Comparison of ENCODE assay signal across 8 mouse cellular contexts in the genomic region with DNA sequence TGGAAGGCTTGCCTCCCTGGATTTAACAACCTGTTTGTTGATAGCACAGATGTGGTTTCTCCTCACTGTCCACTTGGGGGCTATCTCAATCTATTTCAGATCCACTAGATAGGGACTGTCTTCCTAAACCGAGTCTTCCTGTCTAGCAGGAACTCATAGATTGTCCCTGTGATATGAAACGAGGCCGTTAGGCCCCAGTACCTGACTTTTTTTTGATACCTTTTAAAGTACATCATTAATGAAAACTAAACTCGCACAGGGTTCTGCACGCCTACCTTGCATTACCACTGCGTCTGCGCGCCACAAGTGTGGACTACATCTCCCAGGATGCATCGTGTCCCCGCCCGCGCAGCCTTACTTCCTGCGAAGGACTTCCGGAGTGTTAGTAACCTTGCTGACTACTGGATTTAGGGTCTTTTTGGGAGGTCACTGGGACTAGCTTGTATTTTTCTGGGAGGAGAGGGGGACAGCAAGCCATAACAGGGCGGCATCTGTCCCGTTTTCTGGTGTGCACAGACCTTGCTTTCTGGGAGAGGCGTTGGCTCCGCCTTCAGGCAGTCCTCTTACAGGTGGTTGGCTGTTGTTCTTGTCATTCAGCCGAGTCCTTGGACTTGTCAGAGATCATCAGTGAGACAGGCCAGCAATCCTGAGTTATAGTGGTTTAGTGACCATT. TPM values are rescaled to one million over a fixed set of nuclear protein-coding genes. Genes with fewer than 3 reads are reported as not detected.
A peak's percentile ranks its signal among the peaks of the same experiment; 100 is the strongest.
DNase-seq lines count a peak whose midpoint lies in the region; ATAC-seq and TF ChIP-seq lines count a peak whose summit lies in the region.

No protein-coding gene starts in this region.

- no peak for TF ChIP-seq CTCF in bone marrow macrophage, adult 2 months (IDR thresholded peaks at IDR 0.05; ENCODE audit: low read depth, low read length)
- no peak for TF ChIP-seq CTCF in embryonic fibroblast, embryonic 13.5 days (IDR thresholded peaks at IDR 0.05; ENCODE audit: borderline replicate concordance, insufficient read depth, low read length)

- H3K4me3 ChIP-seq in bone marrow macrophage, adult 2 months (ENCODE audit: insufficient read depth, low read length): peak overlapping the region; percentile 73
- H3K4me3 ChIP-seq in embryonic fibroblast, embryonic 13.5 days (ENCODE audit: insufficient read depth, low read length): peak overlapping the region; percentile 76
- peak overlapping the region; percentile 70 for H3K4me3 ChIP-seq in heart, embryonic 10.5 days
- H3K4me3 ChIP-seq in kidney, embryonic 15.5 days (replicated peaks): peak overlapping the region; percentile 55

- DNase-seq in A20 (ENCODE audit: low read depth, low spot score): peak; percentile 98
- DNase-seq in heart, embryonic 10.5 days (ENCODE audit: low spot score): peak; percentile 98
- DNase-seq in liver: peak; percentile 90
- DNase-seq in spleen, postnatal 4 days (ENCODE audit: low spot score in 2 of 2): peak; percentile 90 to 93

- no peaks in the 10 kb centered on the region for H3K27me3 ChIP-seq in heart, embryonic 10.5 days (ENCODE audit: insufficient read depth, poor library complexity, severe bottlenecking)
- H3K27me3 ChIP-seq in kidney, embryonic 15.5 days: no peaks in the 10 kb centered on the region

- H3K9me3 ChIP-seq in heart, embryonic 10.5 days: no peaks in the 10 kb centered on the region
- no peaks in the 10 kb centered on the region for H3K9me3 ChIP-seq in kidney, embryonic 15.5 days (replicated peaks)

- peak overlapping the region; percentile 59 for H3K9ac ChIP-seq in kidney, embryonic 15.5 days

- H3K27ac ChIP-seq in bone marrow macrophage, adult 2 months (ENCODE audit: insufficient read depth, low read depth, low read length): peak overlapping the region; percentile 93
- H3K27ac ChIP-seq in embryonic fibroblast, embryonic 13.5 days (ENCODE audit: insufficient read depth, low read length): peak overlapping the region; percentile 92
- peak overlapping the region; percentile 96 for H3K27ac ChIP-seq in heart, embryonic 10.5 days
- peak overlapping the region; percentile 93 for H3K27ac ChIP-seq in kidney, embryonic 15.5 days

- no peak for TF ChIP-seq POLR2A in bone marrow macrophage, adult 2 months (IDR thresholded peaks at IDR 0.05; ENCODE audit: borderline replicate concordance, low read depth, low read length)
- TF ChIP-seq POLR2A in embryonic fibroblast, embryonic 13.5 days (IDR thresholded peaks at IDR 0.05; ENCODE audit: low read depth, low read length): peak; percentile 37; the same call in 1 of the 2 replicates

- H3K36me3 ChIP-seq in heart, embryonic 10.5 days: no peaks in the 10 kb centered on the region
- H3K36me3 ChIP-seq in kidney, embryonic 15.5 days: no peaks in the 10 kb centered on the region

- ATAC-seq in kidney, embryonic 15.5 days (replicated peaks; ENCODE audit: low FRiP score): peak; percentile 100
- peak; percentile 99 for ATAC-seq in monocyte, adult 5-6 weeks (replicated peaks; ENCODE audit: insufficient number of reproducible peaks, low FRiP score, low TSS enrichment, poor library complexity, severe bottlenecking)

- H3K4me2 ChIP-seq in kidney, embryonic 15.5 days: peak overlapping the region; percentile 59

- peaks cover 4% of the 10 kb centered on the region for H3K4me1 ChIP-seq in bone marrow macrophage, adult 2 months (ENCODE audit: control insufficient read depth, insufficient read depth, low read length)
- H3K4me1 ChIP-seq in embryonic fibroblast, embryonic 13.5 days (ENCODE audit: control insufficient read depth, insufficient read depth, low read length): no peaks in the 10 kb centered on the region
- peaks cover 4% of the 10 kb centered on the region; the same call in 1 of the 2 replicates for H3K4me1 ChIP-seq in heart, embryonic 10.5 days
- peaks cover 8% of the 10 kb centered on the region; the same call in 1 of the 2 replicates for H3K4me1 ChIP-seq in kidney, embryonic 15.5 days

- under 1% methylated on average over 19 of the region's 19 CpGs for WGBS in heart, embryonic 10.5 days
- WGBS in kidney, embryonic 15.5 days: under 1% methylated on average over 19 of the region's 19 CpGs

RNA-seq across cellular contexts. Expression of a gene that starts 52.7 kb away (rescaled TPM):
- 107 and 110 TPM in 2 replicates for polyA plus RNA-seq in bone marrow macrophage, adult 2 months (2012; ENCODE audit: insufficient read depth, insufficient read length, missing spikeins)
- polyA plus RNA-seq in embryonic fibroblast, embryonic 13.5 days (2011; ENCODE audit: insufficient read length, low read depth, missing spikeins): 33.0 and 33.2 TPM in 2 replicates
- 8.9 and 10.9 TPM in 2 replicates for polyA plus RNA-seq in heart, embryonic 10.5 days (2016; fragmentation: Nextera tagmentation; extraction: Ambion mirVana)
- 18.4 and 21.9 TPM in 2 replicates for polyA plus RNA-seq in kidney, embryonic 15.5 days (2015; fragmentation: Nextera tagmentation; extraction: Ambion mirVana)
- total RNA-seq in monocyte, adult 5-6 weeks (2017): 109 to 271 TPM (median 146 TPM) in 3 replicates

Comparison
In these comparisons a context has a peak if more than half of its experiments do, and no peak if none do; other contexts are left out.
1. Peak in every context shown above with its lines: DNase-seq, ATAC-seq, H3K4me3 ChIP-seq and H3K27ac ChIP-seq.